Mouse (Mus musculus) WW6 (cell line): ENCODE data around the gene Nrp2.

Experiments
- DNase-seq: peaks from one replicate; pipeline ENCODE4 v3.0.0-alpha.2; 2013; ENCODE audit warnings: low read depth, low spot score

The Nrp2 gene

GRCm38 (mm10) chr1:62751011-62752006 lies 48.2 kb downstream of the Nrp2 start:
- no peak for DNase-seq

GRCm38 (mm10) chr1:62752055-62752454 lies 49.0 kb downstream of the Nrp2 start:
- no peak for DNase-seq

GRCm38 (mm10) chr1:62752661-62753333 lies 49.7 kb downstream of the Nrp2 start:
- DNase-seq: no peak

- no peak for DNase-seq
These were observed 51.2 kb downstream of the Nrp2 start for GRCm38 (mm10) chr1:62754066-62754835.

- DNase-seq: no peak
These were observed 57.0 kb downstream of the Nrp2 start for GRCm38 (mm10) chr1:62760086-62760485.

GRCm38 (mm10) chr1:62760565-62760964 lies 57.5 kb downstream of the Nrp2 start:
- DNase-seq: no peak

GRCm38 (mm10) chr1:62763779-62764178 lies 60.7 kb downstream of the Nrp2 start:
- no peak for DNase-seq

- DNase-seq: no peak
These were observed 62.1 kb downstream of the Nrp2 start for GRCm38 (mm10) chr1:62765171-62765570.

GRCm38 (mm10) chr1:62766766-62767165 lies 63.7 kb downstream of the Nrp2 start:
- DNase-seq: no peak

- peak; percentile 48 for DNase-seq
These were observed 64.5 kb downstream of the Nrp2 start for GRCm38 (mm10) chr1:62767611-62768010.

- no peak for DNase-seq
These were observed 67.5 kb downstream of the Nrp2 start for GRCm38 (mm10) chr1:62770576-62770975.

- no peak for DNase-seq
These were observed 69.3 kb downstream of the Nrp2 start for GRCm38 (mm10) chr1:62772391-62772790.

- DNase-seq: no peak
These were observed 70.2 kb downstream of the Nrp2 start for GRCm38 (mm10) chr1:62773105-62773920.

GRCm38 (mm10) chr1:62773921-62774191 lies 70.8 kb downstream of the Nrp2 start:
- DNase-seq: no peak

GRCm38 (mm10) chr1:62774288-62775218 lies 71.5 kb downstream of the Nrp2 start:
- no peak for DNase-seq

GRCm38 (mm10) chr1:62777320-62778235 lies 74.5 kb downstream of the Nrp2 start:
- DNase-seq: no peak

- no peak for DNase-seq
These were observed 75.8 kb downstream of the Nrp2 start for GRCm38 (mm10) chr1:62778910-62779309.

GRCm38 (mm10) chr1:62780068-62780761 lies 77.1 kb downstream of the Nrp2 start:
- DNase-seq: no peak

- no peak for DNase-seq
These were observed 79.1 kb downstream of the Nrp2 start for GRCm38 (mm10) chr1:62782155-62782554.
